Mouse (Mus musculus): ENCODE measurements around the gene Nfya.

DNA sequence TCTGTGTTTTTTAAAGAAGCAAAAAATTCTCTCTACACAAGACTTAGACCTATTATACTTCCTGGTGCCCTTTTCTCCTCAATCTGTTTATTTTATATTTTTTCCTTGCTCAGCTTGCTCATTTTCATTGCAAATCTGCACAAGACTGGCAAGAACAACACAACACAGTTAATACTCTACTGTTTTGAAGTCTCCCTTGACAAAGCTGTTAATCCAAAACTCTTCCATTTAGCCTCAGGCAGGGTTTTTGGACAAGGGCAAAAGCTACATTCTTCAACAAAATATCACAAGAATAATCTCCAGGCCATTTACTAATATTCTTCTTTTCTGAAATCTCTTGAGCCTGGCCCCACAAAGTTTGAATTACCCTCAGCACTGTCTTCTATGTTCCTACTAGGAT is 38.1 kb downstream of the Nfya start:
- no peak for TF ChIP-seq CTCF (IDR thresholded peaks at IDR 0.05; ENCODE audit: insufficient read depth, low read depth, low read length)
- TF ChIP-seq POLR2A (IDR thresholded peaks at IDR 0.05; ENCODE audit: insufficient read depth, low read depth, low read length) = no peak

All from olfactory bulb, adult 2 months (tissue).